Mouse (Mus musculus) embryonic facial prominence, embryonic 14.5 days (tissue): ENCODE measurements around the gene Acly. TPM values are rescaled to one million over a fixed set of nuclear protein-coding genes. Genes with fewer than 3 reads are reported as not detected.

Source experiments
- microRNA-seq: library from miRNA; unstranded; fragments of <30 nt; microRNA quantifications from one replicate; pipeline ENCODE4, GENCODE M21; 2016; ENCODE audit warnings: borderline number of aligned reads
- polyA plus RNA-seq: library from polyadenylated mRNA; unstranded; fragments of >200 nt; fragmentation: Nextera tagmentation; extraction: Ambion mirVana; gene quantifications from 2 replicates; pipeline ENCODE4 v1.2.1, GENCODE M21; 2014

Gene Acly
- polyA plus RNA-seq, 1 experiment from 2014 or later, result 114 TPM

Small RNA genes within 50 kb of the gene (microRNA-seq; reads per million reads assigned to microRNA genes)
- gene Gm27374 (not detected), gene Mir7116 (0.66 reads per million)

Other genes starting within 250 kb of the Acly start
- gene Eif1, start 208.1 kb downstream of the Acly start, polyA plus RNA-seq, result 1,802 and 1,879 TPM in 2 replicates
- gene Gast, start 193.6 kb downstream of the Acly start, polyA plus RNA-seq, result 1.0 and 1.1 TPM in 2 replicates
- gene Hap1, start 171.9 kb downstream of the Acly start, polyA plus RNA-seq, result 3.2 and 4.4 TPM in 2 replicates
- gene Jup, start 130.2 kb downstream of the Acly start, polyA plus RNA-seq, result 107 and 116 TPM in 2 replicates
- gene P3h4, start 113.2 kb downstream of the Acly start, polyA plus RNA-seq, result 92.8 and 100 TPM in 2 replicates
- gene Fkbp10, start 112.3 kb downstream of the Acly start, polyA plus RNA-seq, result 208 TPM in 2 replicates
- gene Nt5c3b, start 86.2 kb downstream of the Acly start, polyA plus RNA-seq, result 108 and 127 TPM in 2 replicates
- 0.55 and 0.84 TPM in 2 replicates for gene Klhl10, start 86.1 kb downstream of the Acly start, polyA plus RNA-seq
- 11.7 and 11.9 TPM in 2 replicates for gene Klhl11, start 55.3 kb downstream of the Acly start, polyA plus RNA-seq
- gene Ttc25, start 17.6 kb upstream of the Acly start, polyA plus RNA-seq, result 1.4 and 2.4 TPM in 2 replicates
- gene Cnp, start 46.9 kb upstream of the Acly start, polyA plus RNA-seq, result 33.6 and 37.3 TPM in 2 replicates
- 67.1 and 81.0 TPM in 2 replicates for gene Nkiras2, start 91.2 kb upstream of the Acly start, polyA plus RNA-seq
- 58.2 and 64.5 TPM in 2 replicates for gene Dnajc7, start 92.2 kb upstream of the Acly start, polyA plus RNA-seq
- 1.7 TPM in 2 replicates for gene Zfp385c, start 164.5 kb upstream of the Acly start, polyA plus RNA-seq
- gene Dhx58, start 176.3 kb upstream of the Acly start, polyA plus RNA-seq, result 1.7 and 2.0 TPM in 2 replicates
- gene Kat2a, start 184.5 kb upstream of the Acly start, polyA plus RNA-seq, result 50.6 and 52.9 TPM in 2 replicates
- gene Hspb9, start 185.8 kb upstream of the Acly start, polyA plus RNA-seq, result 0.34 TPM in 1 of 2 replicates, not detected in the other
- 70.7 and 73.9 TPM in 2 replicates for gene Rab5c, start 210.2 kb upstream of the Acly start, polyA plus RNA-seq
- 0.41 and 0.64 TPM in 2 replicates for gene Kcnh4, start 231.9 kb upstream of the Acly start, polyA plus RNA-seq
- not detected in 2 replicates for gene Hcrt, start 234.9 kb upstream of the Acly start, polyA plus RNA-seq
- gene Ghdc, start 243.0 kb upstream of the Acly start, polyA plus RNA-seq, result 3.6 and 4.4 TPM in 2 replicates